Mouse (Mus musculus) CH12.LX (cell line): ENCODE measurements around the gene Mthfd2l.

Experiments
- CTCF ChIP-seq, 2 experiments: IDR thresholded peaks in 1 of 2; conservative IDR thresholded peaks in 1 of 2; 2 replicates each; pipeline ENCODE4 v1.5.1; 2011 to 2012; ENCODE audit warnings: low read depth in 2 of 2, low read length in 2 of 2, improper control_type of control experiment in 1 of 2, inconsistent platforms in 1 of 2, mild to moderate bottlenecking in 1 of 2, moderate library complexity in 1 of 2
- ETS1 ChIP-seq: conservative IDR thresholded peaks from 2 replicates; pipeline ENCODE4 v1.6.1; 2012; ENCODE audit warnings: low read depth, mild to moderate bottlenecking, inconsistent platforms, low read length, improper control_type of control experiment, moderate library complexity
- IRF4 ChIP-seq: IDR thresholded peaks from 2 replicates; pipeline ENCODE4 v1.6.1; 2014; ENCODE audit warnings: low read depth, mild to moderate bottlenecking, inconsistent platforms, low read length, improper control_type of control experiment
- KAT2A ChIP-seq: IDR thresholded peaks from 2 replicates; pipeline ENCODE4 v1.6.1; 2012; ENCODE audit warnings: low read length, improper control_type of control experiment, inconsistent platforms; ENCODE audit not compliant: insufficient replicate concordance
- POLR2A ChIP-seq: IDR thresholded peaks from 2 replicates; pipeline ENCODE4 v1.6.1; 2011; ENCODE audit warnings: low read depth, mild to moderate bottlenecking, improper control_type of control experiment, low read length
- SIN3A ChIP-seq: IDR thresholded peaks from 2 replicates; pipeline ENCODE4 v1.6.1; 2012; ENCODE audit warnings: low read length, improper control_type of control experiment, inconsistent platforms
- TBP ChIP-seq: conservative IDR thresholded peaks from 2 replicates; pipeline ENCODE4 v1.6.1; 2011; ENCODE audit warnings: low read depth, low read length, improper control_type of control experiment
- TCF12 ChIP-seq: IDR thresholded peaks from 2 replicates; pipeline ENCODE4 v1.6.1; 2014; ENCODE audit warnings: low read depth, mild to moderate bottlenecking, inconsistent platforms, low read length, improper control_type of control experiment
- UBTF ChIP-seq: IDR thresholded peaks from 2 replicates; pipeline ENCODE4 v1.6.1; 2012; ENCODE audit warnings: low read depth, mild to moderate bottlenecking, inconsistent platforms, low read length, improper control_type of control experiment, moderate library complexity
- USF1 ChIP-seq: IDR thresholded peaks from 2 replicates; pipeline ENCODE4 v1.6.1; 2014; ENCODE audit warnings: low read depth, mild to moderate bottlenecking, inconsistent platforms, low read length, improper control_type of control experiment
- USF2 ChIP-seq: conservative IDR thresholded peaks from 2 replicates; pipeline ENCODE4 v1.6.1; 2011; ENCODE audit warnings: low read depth, low read length, improper control_type of control experiment
- ZC3H11A ChIP-seq: IDR thresholded peaks from 2 replicates; pipeline ENCODE4 v1.6.1; 2012; ENCODE audit warnings: low read depth, mild to moderate bottlenecking, inconsistent platforms, low read length, improper control_type of control experiment
- ZKSCAN1 ChIP-seq: IDR thresholded peaks from 2 replicates; pipeline ENCODE4 v1.6.1; 2012; ENCODE audit warnings: low read depth, inconsistent platforms, low read length, improper control_type of control experiment, borderline replicate concordance
- ZNF384 ChIP-seq: IDR thresholded peaks from 2 replicates; pipeline ENCODE4 v1.6.1; 2012; ENCODE audit warnings: low read depth, low read length, improper control_type of control experiment, inconsistent platforms

GRCm38 (mm10) chr5:90977244-90977643, 46.3 kb downstream of the Mthfd2l start:
- TF ChIP-seq ZNF384 (no peak), TCF12 (no peak), UBTF (no peak), ZC3H11A (no peak), SIN3A (no peak), USF1 (no peak), ZKSCAN1 (no peak), KAT2A (no peak), POLR2A (no peak), CTCF (conservative IDR thresholded peaks at IDR 0.05 in 1 of 2, IDR thresholded peaks at IDR 0.05 in 1 of 2; ENCODE audit: low read depth in 2 of 2, low read length in 2 of 2) (peak in 1 of 2 experiments; percentile 77; a peak in 3 of 4 replicates), USF2 (no peak), IRF4 (no peak), ETS1 (no peak), TBP (no peak)
